Mouse (Mus musculus): ENCODE results near the gene Chst1. TPM values are rescaled to one million over a fixed set of nuclear protein-coding genes. Genes with fewer than 3 reads are reported as not detected.
A peak's percentile ranks its signal among the peaks of the same experiment; 100 is the strongest.

The Chst1 gene
- polyA plus RNA-seq, 1 experiment from 2014 or later = 2.8 TPM

- Histone ChIP-seq H3K36me3 (no peaks in the 10 kb centered on the region), H3K9me3 (replicated peaks) (no peaks in the 10 kb centered on the region), H3K4me3 (no peak overlapping the region), H3K27me3 (ENCODE audit: low read depth, poor library complexity, severe bottlenecking) (no peaks in the 10 kb centered on the region), H3K4me1 (no peaks in the 10 kb centered on the region), H3K27ac (no peak overlapping the region)
- no peak for DNase-seq (ENCODE audit: low spot score)
- 85% methylated on average over 16 of the region's 16 CpGs for WGBS
Measured at GRCm38 (mm10) chr2:92617077-92617756, 17.7 kb downstream of the Chst1 start.

GRCm38 (mm10) chr2:92618016-92618415 is 18.5 kb downstream of the Chst1 start:
- Histone ChIP-seq H3K4me3 (no peak overlapping the region), H3K27ac (no peak overlapping the region), H3K9me3 (replicated peaks) (no peaks in the 10 kb centered on the region), H3K4me1 (no peaks in the 10 kb centered on the region), H3K27me3 (ENCODE audit: low read depth, poor library complexity, severe bottlenecking) (no peaks in the 10 kb centered on the region), H3K36me3 (no peaks in the 10 kb centered on the region)
- no peak for DNase-seq (ENCODE audit: low spot score)
- 83% methylated on average over 6 of the region's 6 CpGs for WGBS

DNA sequence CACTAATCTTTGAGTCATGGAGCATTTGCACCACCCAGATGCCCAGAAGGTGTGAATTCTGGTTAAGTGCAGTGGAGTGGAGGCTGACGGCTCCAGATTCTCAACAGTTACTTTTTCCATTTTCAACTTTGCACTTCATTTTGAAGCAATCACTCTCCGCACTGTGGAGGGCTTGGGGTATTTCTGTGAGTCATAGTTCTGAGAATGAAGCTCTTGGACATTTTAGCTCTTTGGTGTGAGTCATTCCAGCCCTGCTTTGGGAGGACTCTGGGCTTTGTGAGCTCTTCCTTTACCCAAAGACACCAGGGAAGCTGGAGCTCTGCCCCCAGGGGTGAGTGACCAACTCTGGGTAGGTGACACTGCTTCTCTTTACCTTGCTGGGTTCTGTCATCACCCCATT is 28.1 kb downstream of the Chst1 start:
- 62% methylated on average over 2 of the region's 2 CpGs for WGBS
- Histone ChIP-seq H3K4me3 (no peak overlapping the region), H3K4me1 (no peaks in the 10 kb centered on the region), H3K27me3 (ENCODE audit: low read depth, poor library complexity, severe bottlenecking) (no peaks in the 10 kb centered on the region), H3K36me3 (no peaks in the 10 kb centered on the region), H3K9me3 (replicated peaks) (no peaks in the 10 kb centered on the region), H3K27ac (no peak overlapping the region)
- no peak for DNase-seq (ENCODE audit: low spot score)

DNA sequence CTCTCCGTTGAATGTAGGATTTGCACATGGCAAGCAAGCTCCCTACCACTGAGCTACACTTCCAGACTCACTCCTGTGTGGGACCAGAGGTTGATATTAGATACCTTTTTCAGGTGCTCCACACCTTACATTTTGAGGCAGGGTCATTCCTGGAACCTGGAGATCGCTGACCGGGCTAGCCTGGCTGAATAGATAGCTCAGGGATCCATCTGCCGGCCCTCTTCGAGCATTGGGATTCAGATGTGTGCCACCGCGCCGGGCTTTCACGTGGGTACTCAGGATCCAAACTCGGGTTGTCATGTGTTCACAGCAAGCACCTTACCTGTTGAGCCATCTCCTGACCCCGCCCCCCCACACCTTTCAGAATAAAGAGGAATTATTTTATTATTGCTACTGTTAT is 31.3 kb downstream of the Chst1 start:
- H3K27ac ChIP-seq = no peak overlapping the region
- no peaks in the 10 kb centered on the region for H3K36me3 ChIP-seq
- no peak overlapping the region for H3K4me3 ChIP-seq
- H3K9me3 ChIP-seq (replicated peaks) = no peaks in the 10 kb centered on the region
- H3K27me3 ChIP-seq (ENCODE audit: low read depth, poor library complexity, severe bottlenecking) = no peaks in the 10 kb centered on the region
- 95% methylated on average over 11 of the region's 11 CpGs for WGBS
- no peaks in the 10 kb centered on the region for H3K4me1 ChIP-seq
- no peak for DNase-seq (ENCODE audit: low spot score)

DNA sequence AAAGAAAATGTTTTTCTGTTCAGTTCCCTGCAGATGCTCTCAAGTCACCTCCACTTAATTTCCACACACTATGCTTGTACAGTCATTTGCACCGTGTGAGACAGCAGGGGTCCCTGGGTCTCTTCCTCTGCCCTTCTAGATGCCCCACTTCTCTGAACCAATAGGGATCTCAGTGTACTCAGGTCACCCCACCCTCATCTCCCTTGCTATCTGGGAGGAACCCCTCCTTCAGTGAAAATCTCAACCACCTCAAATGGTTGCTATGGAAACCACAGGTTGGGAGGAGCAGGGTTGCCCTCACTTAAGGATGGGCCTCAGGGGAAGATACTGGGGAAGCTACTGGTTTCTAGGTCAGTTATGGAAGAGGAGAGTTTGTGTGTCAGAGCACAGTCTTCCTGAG is 32.5 kb downstream of the Chst1 start:
- 70% methylated on average over 1 of the region's 1 CpGs for WGBS

DNA sequence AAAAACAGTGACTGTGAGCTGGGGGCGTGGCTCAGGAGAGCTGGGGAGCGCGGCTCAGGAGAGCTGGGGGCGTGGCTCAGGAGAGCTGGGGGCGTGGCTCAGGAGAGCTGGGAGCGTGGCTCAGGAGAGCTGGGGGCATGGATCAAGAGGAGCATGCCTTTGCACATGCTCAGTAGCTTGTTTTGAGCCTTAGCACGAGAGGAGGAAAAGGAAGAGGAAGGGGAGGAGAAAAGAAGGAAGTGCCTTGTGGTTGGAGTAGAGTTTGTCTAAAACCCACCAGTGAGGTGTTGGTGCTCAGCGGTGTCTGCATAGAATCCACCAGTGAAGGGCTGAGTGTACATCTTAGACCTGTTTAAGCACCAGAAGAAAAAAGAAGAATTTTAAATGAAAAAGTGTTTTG is 41.0 kb downstream of the Chst1 start:
- Histone ChIP-seq H3K9me3 (replicated peaks) (no peaks in the 10 kb centered on the region), H3K36me3 (no peaks in the 10 kb centered on the region), H3K27me3 (ENCODE audit: low read depth, poor library complexity, severe bottlenecking) (no peaks in the 10 kb centered on the region), H3K4me1 (peaks cover 11% of the 10 kb centered on the region), H3K27ac (no peak overlapping the region), H3K4me3 (no peak overlapping the region)
- 17% methylated on average over 8 of the region's 8 CpGs for WGBS
- no peak for DNase-seq (ENCODE audit: low spot score)

More for the DNA sequence above, 32.5 kb downstream of the Chst1 start:
- Histone ChIP-seq H3K4me3 (no peak overlapping the region), H3K27me3 (ENCODE audit: low read depth, poor library complexity, severe bottlenecking) (no peaks in the 10 kb centered on the region), H3K27ac (no peak overlapping the region), H3K36me3 (no peaks in the 10 kb centered on the region), H3K4me1 (no peaks in the 10 kb centered on the region), H3K9me3 (replicated peaks) (no peaks in the 10 kb centered on the region)
- DNase-seq (ENCODE audit: low spot score) = no peak

GRCm38 (mm10) chr2:92645282-92646037 is 46.0 kb downstream of the Chst1 start:
- Histone ChIP-seq H3K27me3 (ENCODE audit: low read depth, poor library complexity, severe bottlenecking) (no peaks in the 10 kb centered on the region), H3K27ac (peak overlapping the region; percentile 53), H3K9me3 (replicated peaks) (no peaks in the 10 kb centered on the region), H3K4me3 (no peak overlapping the region), H3K36me3 (no peaks in the 10 kb centered on the region), H3K4me1 (peaks cover 14% of the 10 kb centered on the region)
- no peak for DNase-seq (ENCODE audit: low spot score)
- WGBS = 53% methylated on average over 7 of the region's 7 CpGs

- no peak overlapping the region for H3K4me3 ChIP-seq
- peaks cover 11% of the 10 kb centered on the region for H3K4me1 ChIP-seq
- H3K36me3 ChIP-seq = no peaks in the 10 kb centered on the region
- no peak overlapping the region for H3K27ac ChIP-seq
- WGBS = 46% methylated on average over 5 of the region's 5 CpGs
- no peaks in the 10 kb centered on the region for H3K27me3 ChIP-seq (ENCODE audit: low read depth, poor library complexity, severe bottlenecking)
- DNase-seq (ENCODE audit: low spot score) = no peak
- no peaks in the 10 kb centered on the region for H3K9me3 ChIP-seq (replicated peaks)
Measured at GRCm38 (mm10) chr2:92649154-92649801, 49.8 kb downstream of the Chst1 start.

- Histone ChIP-seq H3K36me3 (no peaks in the 10 kb centered on the region), H3K4me3 (no peak overlapping the region), H3K27me3 (ENCODE audit: low read depth, poor library complexity, severe bottlenecking) (no peaks in the 10 kb centered on the region), H3K9me3 (replicated peaks) (no peaks in the 10 kb centered on the region), H3K4me1 (peaks cover 6% of the 10 kb centered on the region), H3K27ac (no peak overlapping the region)
- 71% methylated on average over 1 of the region's 1 CpGs for WGBS
- DNase-seq (ENCODE audit: low spot score) = no peak
Measured at GRCm38 (mm10) chr2:92650428-92650827, 50.9 kb downstream of the Chst1 start.

DNA sequence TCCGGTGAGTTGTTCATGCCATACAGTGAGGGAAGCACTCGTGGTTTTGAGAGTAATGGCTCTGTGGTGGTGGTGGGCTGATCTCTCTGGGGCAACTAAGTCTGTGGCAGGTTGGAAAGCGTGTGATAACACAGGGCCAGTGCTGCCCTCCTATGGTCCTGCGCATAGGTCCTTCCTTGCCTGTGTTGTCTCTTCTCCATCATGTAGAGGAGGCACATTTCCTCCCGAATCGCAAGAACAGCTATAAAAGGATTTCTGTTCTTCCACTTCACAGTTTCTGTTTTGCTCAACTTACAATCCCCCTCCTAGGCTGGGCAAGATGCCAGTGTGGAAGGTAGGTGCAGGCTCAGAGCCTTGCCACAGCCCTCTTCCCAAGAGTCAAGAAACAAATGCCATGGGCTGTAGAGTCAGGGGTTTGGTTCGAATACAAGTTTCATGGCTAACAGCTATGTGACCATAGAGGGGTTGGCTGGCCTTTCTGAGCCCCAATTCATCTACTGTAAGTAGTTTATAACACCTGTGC is 51.8 kb downstream of the Chst1 start:
- WGBS = 90% methylated on average over 7 of the region's 7 CpGs
- DNase-seq (ENCODE audit: low spot score) = no peak
- H3K27me3 ChIP-seq (ENCODE audit: low read depth, poor library complexity, severe bottlenecking) = no peaks in the 10 kb centered on the region

GRCm38 (mm10) chr2:92657189-92657588 is 57.7 kb downstream of the Chst1 start:
- no peaks in the 10 kb centered on the region for H3K27me3 ChIP-seq (ENCODE audit: low read depth, poor library complexity, severe bottlenecking)
- WGBS = 83% methylated on average over 2 of the region's 2 CpGs
- no peaks in the 10 kb centered on the region for H3K36me3 ChIP-seq
- DNase-seq (ENCODE audit: low spot score) = no peak
- H3K27ac ChIP-seq = no peak overlapping the region
- no peak overlapping the region for H3K4me3 ChIP-seq
- 0 out of 2 replicates have a peak, but pooled peaks cover 1% of the 10 kb centered on the region for H3K9me3 ChIP-seq (replicated peaks)
- H3K4me1 ChIP-seq = no peaks in the 10 kb centered on the region

More for the DNA sequence above, 51.8 kb downstream of the Chst1 start:
- H3K4me1 ChIP-seq = no peaks in the 10 kb centered on the region
- no peaks in the 10 kb centered on the region for H3K9me3 ChIP-seq (replicated peaks)
- no peak overlapping the region for H3K4me3 ChIP-seq
- no peak overlapping the region for H3K27ac ChIP-seq
- H3K36me3 ChIP-seq = no peaks in the 10 kb centered on the region

DNA sequence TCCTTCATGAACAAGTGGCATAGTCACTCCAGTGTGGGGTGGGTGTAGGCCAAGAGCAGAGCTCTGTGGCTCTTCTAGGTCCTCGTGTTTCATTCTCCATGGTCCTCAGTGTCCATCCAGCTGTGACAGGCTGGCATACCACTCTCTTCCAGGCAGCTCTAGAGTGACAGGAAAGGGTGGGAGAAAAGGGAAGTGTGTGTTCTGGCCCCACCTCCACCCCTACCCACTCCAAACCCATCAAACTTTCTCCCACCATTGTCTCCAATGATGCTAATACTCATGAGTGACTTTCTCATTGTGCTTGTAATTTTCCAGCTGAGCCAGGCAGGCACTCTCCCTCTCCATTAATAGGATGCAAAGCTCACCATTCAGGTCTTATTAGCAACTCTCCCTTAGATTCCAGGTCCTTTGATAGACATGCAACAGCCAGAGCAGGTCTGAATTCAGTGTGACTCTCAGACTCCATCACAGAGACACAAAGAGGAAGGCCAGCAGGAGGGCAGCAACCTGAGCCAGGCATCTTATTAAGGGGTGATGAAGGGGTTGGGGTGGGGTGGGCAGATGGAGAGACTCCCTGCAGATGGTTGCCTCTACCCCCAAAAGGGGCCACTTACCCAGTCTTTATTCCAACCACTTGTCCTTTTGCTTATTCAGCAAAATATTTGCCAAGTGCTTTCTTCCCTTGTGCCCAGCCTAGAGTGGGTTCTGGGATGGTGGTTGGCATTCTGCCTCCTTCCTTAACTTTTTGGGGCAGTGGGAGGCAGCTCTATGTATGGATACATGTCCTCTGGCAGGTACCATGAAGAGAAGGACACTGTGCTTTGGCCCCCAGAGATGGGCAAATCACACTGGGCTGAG is 59.0 kb downstream of the Chst1 start:
- Histone ChIP-seq H3K36me3 (no peaks in the 10 kb centered on the region), H3K4me1 (no peaks in the 10 kb centered on the region), H3K27me3 (ENCODE audit: low read depth, poor library complexity, severe bottlenecking) (no peaks in the 10 kb centered on the region), H3K4me3 (no peak overlapping the region), H3K9me3 (replicated peaks) (0 out of 2 replicates have a peak, but pooled peaks cover 1% of the 10 kb centered on the region), H3K27ac (no peak overlapping the region)
- no peak for DNase-seq (ENCODE audit: low spot score)
- 68% methylated on average over 1 of the region's 1 CpGs for WGBS

Measured in limb, embryonic 10.5 days (tissue).